Mouse (Mus musculus): ENCODE measurements around the gene Oit1.

Oit1 gene

DNA sequence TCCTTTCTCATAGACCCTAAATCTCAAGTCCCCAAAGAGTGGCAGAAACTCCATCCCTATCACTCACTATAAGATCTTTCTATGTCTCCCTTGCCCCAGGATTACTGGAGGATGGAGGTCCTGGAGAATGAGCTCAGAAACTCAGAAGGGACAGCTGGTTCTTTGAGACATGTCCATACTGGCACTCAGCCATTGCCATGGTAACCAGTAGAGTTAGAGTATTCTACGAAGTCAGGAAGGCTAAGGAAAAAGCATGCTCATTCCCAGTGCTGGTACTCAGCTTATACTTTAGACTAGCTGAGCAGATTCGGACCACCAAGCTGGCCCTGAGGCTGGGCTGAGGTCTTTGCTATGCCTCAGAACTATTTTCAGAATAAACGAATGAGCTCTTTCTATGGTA lies 44.0 kb downstream of the Oit1 start:
- no peak for DNase-seq

DNA sequence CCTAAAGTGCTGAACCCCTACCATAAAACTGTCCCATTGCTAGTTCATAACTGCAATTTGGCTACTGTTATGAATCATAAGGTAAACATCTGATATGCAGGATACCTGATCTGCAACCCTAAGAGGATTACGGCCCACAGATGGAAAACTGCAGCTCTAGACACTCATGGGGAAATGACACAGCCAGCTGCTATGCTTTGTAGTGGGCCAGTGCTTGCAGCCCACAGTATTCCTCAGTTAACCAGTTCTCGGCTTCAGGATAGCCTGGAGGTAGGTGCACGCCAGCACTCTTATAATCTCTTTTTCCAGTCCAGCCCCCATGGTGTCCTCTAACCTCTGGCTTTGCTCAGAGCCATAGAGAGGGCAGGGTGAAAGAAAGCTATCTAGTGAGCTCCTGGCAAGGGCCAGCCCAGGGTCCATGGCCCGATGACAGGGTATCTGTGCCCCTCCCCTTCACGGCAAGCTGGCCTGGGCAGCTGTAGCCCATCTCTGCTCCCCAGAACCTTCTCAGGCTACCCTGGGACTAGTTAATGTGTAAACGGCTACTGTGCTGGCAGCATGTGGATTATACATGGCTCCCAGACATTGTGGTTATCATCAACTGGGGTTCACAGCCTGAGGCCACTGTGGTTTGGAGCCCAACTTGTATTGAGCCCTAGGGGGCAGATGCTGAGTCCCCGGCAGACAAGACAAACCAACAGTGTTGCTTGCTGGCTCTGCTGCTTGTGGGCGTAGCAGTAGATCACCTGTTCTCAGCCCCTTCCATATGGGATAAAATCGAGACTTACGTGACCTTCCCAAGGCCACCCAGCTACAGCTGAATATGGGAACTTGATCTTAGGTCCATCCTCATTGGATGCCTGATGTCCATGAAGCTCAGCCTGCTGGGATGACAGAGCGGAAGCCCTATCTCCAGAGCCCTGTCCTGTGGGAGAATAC lies 46.0 kb downstream of the Oit1 start:
- no peak for DNase-seq

DNA sequence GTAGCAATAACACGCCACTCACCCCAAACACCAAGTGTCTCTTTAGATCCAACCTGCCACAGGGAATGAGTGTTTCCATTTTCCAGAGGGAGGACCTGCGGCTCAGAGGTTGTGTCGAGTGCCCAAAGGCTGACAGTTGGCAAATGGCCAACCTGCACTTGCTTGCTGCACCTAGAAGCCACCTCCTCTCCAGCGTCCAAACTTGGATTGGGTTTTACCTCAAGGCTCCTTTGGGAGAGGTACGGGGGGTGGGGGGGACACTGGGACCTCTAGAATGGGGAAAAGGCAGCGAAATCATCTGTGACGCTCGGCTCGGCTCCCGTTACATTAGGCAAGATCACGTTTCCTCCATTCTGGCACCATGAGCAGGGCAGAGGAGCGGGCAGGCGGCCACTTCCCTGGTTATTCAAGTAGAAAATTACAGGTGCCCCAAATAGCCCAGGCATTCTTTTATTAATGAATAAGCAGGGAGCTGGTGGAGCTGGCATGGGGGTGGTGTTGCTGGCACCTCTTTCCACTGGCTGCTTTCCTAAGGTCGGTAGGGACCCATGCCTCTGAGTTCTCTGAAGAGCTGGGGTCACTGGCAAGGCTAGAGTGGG lies 47.1 kb downstream of the Oit1 start:
- no peak for DNase-seq

DNA sequence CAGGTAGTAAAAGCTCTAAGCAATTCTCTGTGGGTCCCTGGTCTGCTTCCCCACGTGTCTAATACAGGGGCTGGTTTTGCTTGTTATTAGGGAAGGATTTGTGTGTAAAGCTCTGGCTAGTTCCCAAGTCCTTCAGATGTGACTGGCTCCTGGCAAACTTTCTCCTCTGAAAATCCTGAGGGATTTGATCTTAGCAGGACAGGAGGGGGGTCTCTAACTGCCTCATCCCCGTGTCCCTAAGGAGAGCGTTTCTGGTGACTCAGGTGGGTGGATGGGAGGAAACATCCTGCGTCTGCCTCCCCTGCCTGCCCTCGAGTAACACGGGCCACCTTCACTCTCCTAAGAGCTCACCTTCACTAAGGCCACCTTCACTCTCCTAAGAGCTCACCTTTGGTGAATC lies 48.2 kb downstream of the Oit1 start:
- no peak for DNase-seq

DNA sequence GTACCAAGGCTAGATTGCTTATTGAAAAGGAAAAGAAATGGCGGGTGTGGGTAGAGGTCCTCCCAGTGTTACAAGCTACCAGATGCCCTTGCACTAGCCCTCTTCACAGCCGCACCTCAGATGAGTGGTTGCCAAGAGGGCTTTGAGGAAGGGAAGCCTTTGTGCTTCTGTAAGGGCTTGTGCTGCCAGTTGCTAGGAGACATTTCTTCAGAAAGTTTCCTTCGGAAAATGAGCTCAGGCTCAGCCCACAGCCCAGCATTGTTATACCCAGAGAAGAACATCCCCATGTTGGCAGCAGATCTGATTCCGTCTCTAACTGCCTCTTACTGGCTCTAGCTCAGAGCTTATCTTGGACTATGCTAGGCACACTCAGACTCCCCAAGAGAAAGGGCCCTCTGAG lies 49.0 kb downstream of the Oit1 start:
- DNase-seq = no peak

DNA sequence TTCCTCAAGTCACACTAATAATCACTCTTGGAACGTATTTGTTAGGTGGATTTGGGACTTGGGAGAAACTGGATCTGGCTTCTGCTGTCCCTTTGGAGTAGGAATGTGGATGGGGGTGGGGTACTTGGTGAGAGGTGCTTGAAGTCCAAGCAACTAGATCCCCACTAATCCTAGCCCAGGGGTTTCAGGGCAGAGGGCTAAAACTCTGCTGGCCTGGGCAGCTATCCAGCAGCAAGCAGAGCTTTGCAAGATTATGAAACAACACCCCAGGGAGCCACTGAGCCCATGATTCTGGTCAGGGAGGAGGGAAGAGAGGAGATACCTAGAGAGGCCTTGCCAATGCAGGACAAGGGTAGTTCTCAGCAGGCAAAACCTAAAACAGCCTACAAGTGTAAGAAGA lies 51.2 kb downstream of the Oit1 start:
- DNase-seq = no peak

DNA sequence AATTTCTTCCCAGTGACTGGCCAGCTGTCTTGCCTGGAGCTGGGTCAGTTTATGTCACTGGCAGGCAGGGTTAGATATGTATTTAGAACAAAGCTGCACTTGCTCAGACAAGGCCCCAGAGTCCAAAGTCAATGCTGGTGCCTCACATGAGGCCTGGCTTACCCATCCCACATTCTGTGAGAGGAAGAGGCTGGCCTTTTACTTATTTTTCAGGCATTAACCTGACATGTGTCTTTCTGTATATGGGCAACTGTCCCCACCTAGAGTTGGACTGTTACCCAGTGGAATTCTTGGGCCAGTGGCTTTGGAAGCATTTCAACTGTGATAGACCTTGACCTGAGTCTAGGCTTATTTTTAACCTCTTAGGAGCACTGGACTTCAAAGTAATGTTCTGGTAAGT lies 51.6 kb downstream of the Oit1 start:
- no peak for DNase-seq

DNA sequence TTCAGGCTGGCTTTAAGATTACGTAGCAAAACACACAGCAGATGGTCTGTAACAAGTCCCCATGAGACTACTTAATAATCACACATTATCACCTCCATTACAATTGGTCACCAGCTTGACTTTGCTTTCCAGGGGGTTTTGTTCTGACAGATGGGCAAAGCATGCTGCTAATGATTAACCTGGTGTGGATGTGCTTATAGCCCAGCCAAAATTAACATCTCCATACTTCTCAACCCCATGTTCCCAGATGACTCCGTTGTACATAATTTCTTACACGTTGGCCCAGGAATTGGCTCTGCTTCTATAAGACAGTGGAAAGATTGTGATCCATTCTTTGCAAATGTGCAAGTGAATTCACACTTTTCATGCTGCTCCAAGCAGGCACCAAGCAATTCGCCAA lies 52.8 kb downstream of the Oit1 start:
- no peak for DNase-seq

DNA sequence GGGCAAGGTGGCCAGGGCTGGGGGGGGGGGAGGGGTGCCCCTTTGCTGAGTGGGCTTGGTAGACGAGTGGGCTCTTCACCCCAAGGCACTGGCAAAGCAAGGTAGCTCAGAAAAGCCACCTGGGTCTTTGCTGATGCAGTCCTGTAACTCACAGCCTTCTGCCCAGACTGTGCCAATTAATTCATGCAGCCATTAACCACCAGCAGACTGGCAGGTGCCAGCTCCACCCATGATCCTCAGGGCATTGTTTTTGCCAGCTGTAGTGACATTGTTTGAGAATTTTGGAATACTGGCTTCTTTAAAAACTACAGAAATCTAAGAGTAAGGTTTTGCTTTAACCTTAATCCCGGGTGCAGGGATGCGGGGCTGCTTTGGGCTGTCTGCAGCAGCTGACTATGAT lies 58.0 kb downstream of the Oit1 start:
- no peak for DNase-seq

DNA sequence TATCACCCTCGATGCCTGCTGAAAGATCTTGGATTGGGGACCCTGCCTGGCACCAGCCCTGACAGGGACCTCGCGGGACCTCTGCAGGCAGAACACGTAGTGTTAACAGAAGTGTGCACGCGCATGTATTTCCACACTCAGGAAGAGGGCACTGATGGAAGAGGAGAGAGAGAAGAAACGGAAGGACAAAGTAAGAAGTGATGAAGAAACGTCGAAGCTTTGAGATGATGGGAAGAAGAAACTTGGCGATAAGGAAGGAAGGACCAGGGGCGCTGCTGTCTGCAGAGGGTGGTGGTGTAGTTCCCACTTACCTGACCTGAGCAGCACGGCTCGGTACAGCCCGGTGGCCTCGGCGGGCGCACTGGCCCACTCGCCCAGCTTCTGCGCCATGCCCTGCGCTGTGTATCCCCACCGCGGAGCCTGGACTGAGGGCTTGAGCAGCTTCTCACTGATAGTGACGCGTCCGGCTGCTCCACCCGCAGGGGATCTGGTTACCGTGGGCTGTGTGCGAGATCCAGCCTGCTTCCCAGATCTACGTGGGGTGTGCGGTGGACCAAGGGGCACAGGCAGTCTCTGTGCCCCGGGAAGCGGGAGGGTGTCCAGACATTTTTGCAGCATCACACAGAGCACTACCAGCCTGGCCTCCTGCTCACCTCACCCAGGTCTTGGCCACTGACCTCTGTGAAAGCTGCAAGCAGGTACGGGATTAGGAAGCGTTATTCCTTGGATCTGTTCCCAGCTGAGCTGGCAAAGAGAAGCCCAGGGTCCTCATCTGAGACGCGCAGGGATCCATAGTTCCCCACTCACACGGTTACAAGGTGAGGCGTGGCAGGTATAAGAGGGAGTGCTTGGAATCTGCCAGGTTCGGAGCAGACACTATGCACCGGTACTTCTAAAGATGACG lies 61.1 kb downstream of the Oit1 start, which contains the start of gene Fam107a:
Gene Fam107a, minus strand, starts transcription at position 830 of the 904 bp plus-strand sequence.
- DNase-seq = peak; percentile 41

DNA sequence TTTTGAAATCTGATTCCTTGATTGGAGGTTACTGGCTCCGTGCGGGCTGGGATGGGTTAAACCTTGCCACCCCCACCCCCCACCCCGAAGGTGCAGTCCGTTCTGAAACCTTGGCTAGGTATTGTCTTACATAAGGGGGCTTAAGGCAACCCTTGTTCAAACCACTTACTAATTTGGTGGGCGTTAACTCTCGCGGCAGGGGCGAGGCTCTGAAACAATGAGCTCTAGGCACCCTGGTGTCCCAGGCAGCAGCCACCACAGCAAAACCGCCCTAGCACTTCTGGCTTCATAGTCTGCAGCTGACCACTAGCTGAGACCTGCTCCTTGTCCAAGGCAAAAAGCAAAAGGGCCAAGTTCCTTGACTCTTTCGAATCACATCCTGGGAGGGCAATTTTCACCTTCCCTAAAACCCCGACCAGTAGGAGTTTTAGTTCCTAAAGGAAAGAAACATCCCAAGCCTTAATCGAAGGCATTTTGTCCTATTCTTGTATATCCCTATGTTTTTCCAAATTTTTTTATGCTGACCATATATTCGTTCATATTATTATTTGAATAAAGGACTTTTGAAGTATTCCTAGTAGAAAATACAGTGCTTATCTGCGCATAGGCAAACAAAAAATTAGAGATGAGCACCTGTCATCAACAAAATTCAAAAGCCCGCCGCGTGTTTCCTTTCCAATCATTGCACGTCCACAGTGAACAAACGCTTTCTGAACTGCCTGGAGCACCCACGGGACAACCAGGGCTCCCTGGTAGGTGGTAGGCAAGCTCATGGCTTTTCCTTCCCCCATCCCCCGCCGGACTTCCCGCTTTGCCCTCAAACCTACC lies 62.0 kb downstream of the Oit1 start:
- peak; percentile 57 for DNase-seq

DNA sequence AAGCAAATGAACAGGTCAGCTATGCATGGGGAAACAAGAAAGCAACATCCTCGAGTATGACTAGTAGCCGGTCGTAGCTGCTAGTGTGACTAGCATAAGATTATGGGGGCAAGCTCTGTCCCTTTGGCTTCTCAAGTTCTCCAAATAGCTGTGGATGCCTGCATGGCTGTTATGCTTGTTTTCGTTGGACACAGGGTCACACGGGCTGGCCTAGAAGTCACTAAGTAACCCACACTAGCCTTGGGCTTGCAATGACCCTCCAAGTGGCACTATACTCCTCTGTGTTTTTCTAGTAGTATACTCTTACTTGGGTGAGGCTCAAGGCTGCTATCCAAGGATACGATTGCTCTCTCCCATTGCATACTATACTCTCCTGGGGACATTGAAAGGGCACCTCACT lies 63.4 kb downstream of the Oit1 start:
- DNase-seq = no peak

DNA sequence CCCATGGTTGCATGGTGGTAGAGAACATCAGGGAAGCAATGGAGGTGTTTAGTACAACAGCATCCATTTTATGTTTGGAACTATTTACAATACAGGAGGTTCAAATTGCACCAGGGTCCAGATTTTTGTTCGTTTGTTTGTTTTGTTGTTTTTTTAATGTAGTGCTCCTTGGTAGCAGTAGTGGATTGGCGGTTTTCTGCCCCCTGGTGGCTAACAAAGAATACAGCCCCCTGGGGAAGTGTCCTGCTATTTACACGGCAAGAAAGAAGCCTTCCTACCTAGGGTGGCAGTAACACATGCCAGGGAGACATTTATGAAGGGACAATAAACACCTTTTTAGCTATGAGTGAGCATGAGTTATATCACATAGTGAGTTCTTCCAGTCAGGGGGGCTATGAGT lies 64.0 kb downstream of the Oit1 start:
- DNase-seq = no peak

DNA sequence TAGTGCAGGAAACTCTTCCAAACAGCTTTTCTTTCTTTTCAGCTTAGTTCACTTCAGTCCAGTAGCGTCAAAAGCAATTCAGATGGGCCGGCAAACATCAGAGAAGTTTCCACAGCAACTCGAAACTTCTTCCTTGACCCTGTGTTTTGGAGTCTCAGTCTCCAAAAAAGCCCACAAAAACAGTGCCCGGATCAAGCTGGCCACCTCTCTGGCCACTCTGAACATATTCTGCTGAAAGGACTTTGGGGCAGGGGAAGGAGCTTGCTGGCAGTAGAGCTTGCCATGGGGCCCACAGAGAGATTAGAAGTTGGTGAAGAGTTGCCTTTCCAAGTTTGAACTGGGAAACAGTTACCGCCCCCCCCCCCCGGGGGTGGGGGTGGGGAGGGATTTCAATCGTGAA lies 64.7 kb downstream of the Oit1 start:
- no peak for DNase-seq

DNA sequence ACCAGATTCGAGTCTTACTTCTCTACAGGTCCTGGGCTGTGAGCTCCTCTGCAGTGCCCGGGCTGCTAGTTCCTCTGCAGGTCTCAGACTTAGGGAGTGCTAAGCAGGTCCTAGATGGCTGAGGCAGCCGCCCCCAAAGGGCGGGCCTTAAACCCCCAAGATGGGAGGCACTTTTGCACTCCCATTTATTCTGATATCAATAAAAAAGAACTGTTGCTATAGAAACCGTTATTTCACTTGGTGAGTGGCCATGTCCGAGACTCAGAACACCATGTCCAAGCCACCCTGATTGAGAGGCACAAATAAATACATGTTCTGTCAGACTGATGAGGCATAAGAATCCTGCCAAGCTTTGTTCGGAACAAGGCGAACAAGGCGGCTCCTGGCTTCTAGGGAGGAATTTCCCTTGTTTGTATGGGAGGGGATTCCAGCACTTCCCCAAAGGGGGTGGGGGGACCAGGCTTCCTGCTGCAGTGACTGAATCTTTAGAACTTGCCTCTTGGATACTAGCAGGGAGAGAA lies 68.9 kb downstream of the Oit1 start:
- DNase-seq = no peak

DNA sequence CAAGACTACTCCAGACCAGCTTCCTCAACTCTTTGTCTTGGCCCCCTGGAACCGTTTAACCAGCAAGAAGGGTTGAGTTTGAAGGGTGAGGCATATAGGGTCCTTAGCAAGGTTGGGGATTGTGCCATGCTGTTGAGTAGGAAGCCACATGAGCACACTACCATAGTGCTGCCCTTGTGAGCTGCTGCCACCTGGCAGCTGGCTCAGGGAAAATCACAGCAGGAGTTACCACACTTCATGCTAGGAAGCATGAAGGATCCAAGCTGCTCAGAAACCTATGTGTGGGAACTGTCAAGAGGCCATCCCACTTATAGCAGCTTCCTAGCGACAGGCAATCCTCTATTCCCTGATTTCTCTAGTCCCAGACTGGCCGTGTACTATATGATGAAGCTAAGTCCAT lies 69.9 kb downstream of the Oit1 start:
- DNase-seq = no peak

DNA sequence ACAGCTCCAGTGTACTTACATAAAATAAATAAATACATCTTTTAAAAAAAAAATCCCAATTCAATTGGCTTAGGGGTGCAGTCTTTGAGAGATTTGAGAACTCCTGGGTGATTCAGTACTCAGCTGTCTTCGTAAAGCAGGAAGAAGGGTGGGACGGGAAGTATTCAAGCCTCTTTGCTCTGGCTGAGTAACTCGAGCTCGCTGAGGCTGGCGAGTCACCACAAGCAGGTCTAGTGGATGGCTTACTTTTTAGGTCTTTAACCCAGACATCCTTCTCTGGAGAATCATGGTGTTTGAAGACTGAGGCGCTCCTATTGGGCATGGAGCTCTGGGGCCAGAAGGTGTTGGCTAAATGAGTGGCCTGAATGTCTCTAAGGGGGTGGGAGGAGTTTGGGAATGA lies 71.7 kb downstream of the Oit1 start:
- DNase-seq = no peak

DNA sequence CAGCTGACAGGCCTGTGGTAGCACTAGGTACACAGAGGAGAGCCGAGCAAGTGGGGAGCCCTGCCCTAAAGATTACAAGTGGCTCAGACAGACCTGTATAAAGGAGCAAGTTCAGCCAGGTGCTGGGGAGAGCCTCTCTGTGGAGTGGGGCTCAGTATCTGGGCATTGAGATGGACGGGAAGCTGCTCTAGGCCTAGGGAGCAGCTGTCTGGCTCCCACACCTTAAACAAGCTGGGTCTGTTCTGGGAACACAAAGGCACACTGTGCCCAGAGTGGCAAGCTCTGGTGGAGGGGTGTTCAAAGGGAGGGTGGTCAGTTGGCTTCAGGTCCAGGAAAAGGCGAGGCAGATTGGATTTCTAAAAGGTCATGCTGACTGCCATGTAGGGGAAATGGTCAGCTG lies 73.5 kb downstream of the Oit1 start:
- no peak for DNase-seq

DNA sequence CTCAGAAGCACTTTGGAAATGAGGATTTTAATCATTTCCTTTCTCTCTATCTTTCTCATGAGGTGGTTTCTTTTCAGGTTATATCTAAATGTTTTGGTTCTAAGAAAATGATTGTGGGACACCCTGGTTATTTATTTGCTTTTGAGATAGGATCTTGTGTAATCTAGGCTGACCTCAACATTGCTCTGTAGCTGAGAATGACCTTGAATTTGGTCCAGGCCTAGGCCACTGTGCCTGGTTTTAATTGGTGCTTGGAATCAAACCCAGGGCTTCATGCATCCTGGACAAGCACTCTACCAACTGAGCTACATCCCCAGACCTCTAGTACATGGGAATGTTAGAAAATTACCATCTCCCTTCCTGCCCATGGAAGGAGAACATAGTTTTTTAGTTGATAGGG lies 74.5 kb downstream of the Oit1 start:
- no peak for DNase-seq

DNA sequence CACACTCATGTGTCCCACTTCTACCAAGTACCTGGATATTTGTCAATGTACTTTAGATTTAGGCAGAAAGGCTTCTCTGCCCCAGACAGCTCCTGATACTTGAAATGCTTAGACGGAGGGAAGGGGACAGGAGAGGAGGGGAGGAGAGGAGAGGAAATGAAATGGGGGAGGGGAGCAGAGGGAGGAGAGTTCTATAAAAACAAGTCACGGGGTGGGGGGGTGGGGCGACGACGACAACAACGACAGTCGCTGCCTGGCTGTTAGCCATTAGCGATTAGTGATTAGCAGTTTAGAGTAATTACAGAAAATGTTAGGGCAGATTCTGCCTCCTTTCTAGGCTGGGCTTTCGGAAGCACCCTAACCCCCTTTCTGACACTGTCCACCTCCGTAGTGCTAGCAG lies 75.9 kb downstream of the Oit1 start:
- DNase-seq = peak; percentile 22

DNA sequence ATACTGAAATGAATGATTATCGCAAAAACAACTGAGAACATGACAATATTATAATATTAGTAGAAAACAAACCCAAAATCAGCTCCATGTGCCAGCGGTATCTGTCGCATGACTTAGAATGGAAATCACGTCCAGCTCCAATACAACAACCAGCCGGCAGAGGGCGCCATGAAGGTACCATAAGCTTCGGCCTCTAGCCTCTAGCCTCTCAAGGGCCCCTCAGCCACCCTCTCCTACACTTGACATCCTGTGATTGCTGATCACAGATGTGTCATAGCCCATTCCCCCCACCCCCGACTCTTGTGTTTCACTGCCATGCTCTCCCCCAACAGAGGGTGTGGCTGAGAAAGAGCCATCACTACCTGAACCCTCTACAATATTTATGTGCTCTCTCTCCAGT lies 78.3 kb downstream of the Oit1 start:
- DNase-seq = peak; percentile 78

All from embryo, embryonic 11 days (tissue).